Mouse (Mus musculus) megakaryocyte, embryonic 14.5 days (primary cell): ENCODE results near the gene Ankdd1b.

ENCODE experiments used
- FLI1 ChIP-seq: IDR thresholded peaks from 2 replicates; pipeline ENCODE4 v1.6.1; 2012; ENCODE audit warnings: low read length, inconsistent platforms, mixed read lengths
- GATA1 ChIP-seq: IDR thresholded peaks from 3 replicates; pipeline ENCODE4 v1.6.1; 2012; ENCODE audit warnings: mixed read lengths, low read length, inconsistent platforms, borderline replicate concordance

DNA sequence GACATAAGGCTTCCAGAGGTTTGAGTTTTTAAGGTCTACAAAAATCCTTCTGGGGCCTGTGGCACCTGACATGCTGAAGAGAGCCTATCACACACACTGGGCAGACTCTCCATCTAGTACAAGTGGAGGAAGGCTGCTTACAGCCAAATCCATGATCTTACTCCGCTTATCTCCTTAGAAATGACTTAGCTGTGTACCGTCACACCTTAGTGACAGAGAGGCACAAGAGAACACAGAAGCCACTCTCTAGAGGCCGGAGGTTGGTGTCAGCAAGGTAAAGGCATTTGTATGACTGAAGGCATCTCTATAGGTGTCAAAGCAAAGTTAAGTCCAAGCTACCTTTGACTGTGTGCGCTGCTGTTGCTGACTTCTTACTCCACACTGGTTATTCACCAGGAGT, 30.6 kb downstream of the Ankdd1b start:
- TF ChIP-seq GATA1 (no peak), FLI1 (no peak)
